Mouse (Mus musculus) neural tube, embryonic 13.5 days (tissue): ENCODE results near the gene Clrn1. TPM values are rescaled to one million over a fixed set of nuclear protein-coding genes. Genes with fewer than 3 reads are reported as not detected.
"Not testable (repeated sequence)": the region's sequence is repeated elsewhere in the genome, so short reads cannot be mapped to it uniquely, and the experiment has no call there.

Experiments used
- ATAC-seq: fragments of 200-750 bp; cut with Nextera tagmentation; 2 replicates; pipeline ENCODE4 v1.8.0; 2017; ENCODE audit warnings: low read depth, mild to moderate bottlenecking, moderate TSS enrichment, moderate library complexity
- H3K27ac ChIP-seq: fragments of 300-500 bp; sonication (generic); replicated peaks from 2 replicates; pipeline ENCODE4 v1.5.1; 2015; ENCODE audit warnings: moderate library complexity, mild to moderate bottlenecking, inconsistent platforms
- H3K27me3 ChIP-seq: fragments of 300-500 bp; sonication (generic); 2 replicates; pipeline ENCODE4 v1.6.1; 2015; ENCODE audit warnings: mild to moderate bottlenecking, inconsistent platforms
- H3K36me3 ChIP-seq: fragments of 300-500 bp; sonication (generic); 2 replicates; pipeline ENCODE4 v1.6.1; 2015; ENCODE audit warnings: mild to moderate bottlenecking, inconsistent platforms
- H3K4me1 ChIP-seq: fragments of 300-500 bp; sonication (generic); replicated peaks from 2 replicates; pipeline ENCODE4 v1.6.1; 2015; ENCODE audit warnings: inconsistent platforms
- H3K4me2 ChIP-seq: fragments of 300-500 bp; sonication (generic); 2 replicates; pipeline ENCODE4 v1.6.1; 2015; ENCODE audit warnings: inconsistent platforms, mild to moderate bottlenecking, moderate library complexity
- H3K4me3 ChIP-seq: fragments of 300-500 bp; sonication (generic); 2 replicates; pipeline ENCODE4 v1.5.1; 2015; ENCODE audit warnings: mild to moderate bottlenecking, inconsistent platforms
- H3K9ac ChIP-seq: fragments of 300-500 bp; sonication (generic); 2 replicates; pipeline ENCODE4 v1.6.1; 2015; ENCODE audit warnings: moderate library complexity, mild to moderate bottlenecking, inconsistent platforms
- H3K9me3 ChIP-seq: fragments of 300-500 bp; sonication (generic); 2 replicates; pipeline ENCODE4 v1.6.1; 2016; ENCODE audit warnings: inconsistent platforms
- WGBS: fragments of 180-500 bp; shearing (Covaris S2); methylation state at CpG from one replicate; pipeline ENCODE4 v1.1.7; 2015; 5-methylcytosine and 5-hydroxymethylcytosine counted together
- polyA plus RNA-seq: library from polyadenylated mRNA; unstranded; fragments of >200 nt; fragmentation: Nextera tagmentation; extraction: Ambion mirVana; gene quantifications from 2 replicates; pipeline ENCODE4 v1.2.1, GENCODE M21; 2015

Gene Clrn1
- polyA plus RNA-seq, 1 experiment from 2014 or later, result 1.1 TPM

- Histone ChIP-seq H3K9ac (no peak overlapping the region), H3K4me3 (no peak overlapping the region), H3K27ac (0 out of 2 replicates have a peak overlapping the region, but pooled peaks have one; percentile 76), H3K36me3 (no peaks in the 10 kb centered on the region), H3K4me1 (peaks cover 25% of the 10 kb centered on the region), H3K9me3 (no peaks in the 10 kb centered on the region), H3K27me3 (no peaks in the 10 kb centered on the region), H3K4me2 (no peak overlapping the region)
- peak; percentile 68 for ATAC-seq
Measured at GRCm38 (mm10) chr3:58883511-58883907, 1.6 kb downstream of the Clrn1 start.

DNA sequence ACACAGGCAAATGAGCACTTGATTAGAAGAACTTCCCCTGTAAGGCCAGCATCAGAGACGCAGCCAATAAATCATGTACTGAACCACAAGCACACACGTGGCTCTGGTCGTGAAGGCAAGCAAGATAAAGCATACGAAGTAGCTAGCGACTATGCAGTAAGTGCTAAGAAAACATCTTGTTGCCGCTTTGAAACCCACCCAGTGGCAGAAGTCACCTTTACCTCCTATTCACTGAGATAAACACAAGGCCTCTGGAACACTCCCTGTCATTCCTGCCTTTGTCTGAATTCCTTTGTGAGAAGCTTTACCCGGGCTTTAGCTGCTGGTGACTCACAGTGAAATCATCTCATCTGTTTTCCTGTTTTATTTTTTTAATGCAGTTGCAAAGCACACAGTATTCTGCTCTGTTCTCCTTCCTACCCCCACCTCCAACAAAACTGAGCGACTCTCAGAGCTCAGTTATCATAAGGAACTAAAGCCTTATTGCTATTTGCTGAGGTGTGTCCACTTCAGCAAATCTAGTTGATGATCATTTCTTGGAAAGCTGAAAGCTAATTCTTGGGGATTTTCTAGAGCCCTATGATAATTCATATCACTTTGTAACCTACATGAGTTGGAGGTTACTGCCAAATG lies 2.1 kb downstream of the Clrn1 start:
- 17% methylated on average over 8 of the region's 8 CpGs for WGBS
- Histone ChIP-seq H3K9me3 (no peaks in the 10 kb centered on the region), H3K4me3 (no peak overlapping the region), H3K4me2 (no peak overlapping the region), H3K27ac (peak overlapping the region; percentile 76), H3K36me3 (no peaks in the 10 kb centered on the region), H3K4me1 (peaks cover 25% of the 10 kb centered on the region), H3K27me3 (no peaks in the 10 kb centered on the region), H3K9ac (peak overlapping the region; percentile 18; the same call in 1 of the 2 replicates)
- ATAC-seq, result peak; percentile 26

- peaks cover 25% of the 10 kb centered on the region for H3K4me1 ChIP-seq
- no peaks in the 10 kb centered on the region for H3K9me3 ChIP-seq
- H3K36me3 ChIP-seq, result no peaks in the 10 kb centered on the region
- no peak overlapping the region for H3K4me2 ChIP-seq
- H3K9ac ChIP-seq, result no peak overlapping the region
- WGBS, result 26% methylated on average over 1 of the region's 1 CpGs
- no peaks in the 10 kb centered on the region for H3K27me3 ChIP-seq
- H3K4me3 ChIP-seq, result no peak overlapping the region
- ATAC-seq, result no peak
- H3K27ac ChIP-seq, result no peak overlapping the region
Measured at GRCm38 (mm10) chr3:58881016-58881415, 4.1 kb downstream of the Clrn1 start.

DNA sequence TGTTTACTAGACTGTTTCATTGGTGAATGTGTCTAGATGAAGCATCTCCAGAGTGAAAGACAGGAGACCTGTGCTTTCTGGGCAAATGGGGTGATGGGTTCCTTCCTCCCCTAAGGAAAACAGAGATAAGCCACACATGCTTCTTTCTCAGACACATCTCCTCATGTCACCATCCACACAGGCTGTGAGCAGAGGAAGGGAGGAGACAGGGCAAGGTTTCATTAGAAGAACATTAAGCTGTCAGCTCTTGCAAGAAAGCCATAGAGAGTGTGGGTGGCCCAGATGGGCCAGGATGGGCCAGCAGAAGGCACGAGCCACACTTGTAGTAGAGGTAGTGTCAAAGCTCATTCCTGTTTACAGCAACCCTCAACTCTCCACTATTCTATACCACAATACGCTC lies 5.0 kb downstream of the Clrn1 start:
- Histone ChIP-seq H3K27ac (no peak overlapping the region), H3K9me3 (no peaks in the 10 kb centered on the region), H3K36me3 (no peaks in the 10 kb centered on the region), H3K27me3 (no peaks in the 10 kb centered on the region), H3K4me2 (no peak overlapping the region), H3K4me3 (no peak overlapping the region), H3K4me1 (peaks cover 25% of the 10 kb centered on the region), H3K9ac (no peak overlapping the region)
- 59% methylated on average over 2 of the region's 2 CpGs for WGBS
- no peak for ATAC-seq

DNA sequence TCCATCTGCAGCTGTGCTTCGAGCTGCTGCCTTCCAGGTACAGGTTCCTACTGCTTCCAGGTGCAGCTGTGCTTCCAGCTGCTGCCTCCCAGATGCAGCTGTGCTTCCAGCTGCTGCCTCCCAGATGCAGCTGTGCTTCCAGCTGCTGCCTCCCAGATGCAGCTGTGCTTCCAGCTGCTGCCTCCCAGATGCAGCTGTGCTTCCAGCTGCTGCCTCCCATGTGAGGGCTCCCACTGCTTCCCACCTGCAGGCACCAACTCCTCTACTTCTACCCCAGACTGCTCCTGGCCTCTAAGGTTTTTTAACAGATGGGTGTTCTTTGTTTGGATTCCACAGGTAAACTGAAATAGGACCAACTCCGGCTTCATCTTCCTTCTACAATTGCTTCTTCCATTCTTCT lies 13.3 kb downstream of the Clrn1 start:
- not testable (repeated sequence) for H3K4me1 ChIP-seq, ATAC-seq, H3K36me3 ChIP-seq, H3K4me3 ChIP-seq, H3K9ac ChIP-seq, H3K27ac ChIP-seq, H3K27me3 ChIP-seq, H3K4me2 ChIP-seq, H3K9me3 ChIP-seq
- WGBS, result 77% methylated on average over 2 of the region's 2 CpGs

DNA sequence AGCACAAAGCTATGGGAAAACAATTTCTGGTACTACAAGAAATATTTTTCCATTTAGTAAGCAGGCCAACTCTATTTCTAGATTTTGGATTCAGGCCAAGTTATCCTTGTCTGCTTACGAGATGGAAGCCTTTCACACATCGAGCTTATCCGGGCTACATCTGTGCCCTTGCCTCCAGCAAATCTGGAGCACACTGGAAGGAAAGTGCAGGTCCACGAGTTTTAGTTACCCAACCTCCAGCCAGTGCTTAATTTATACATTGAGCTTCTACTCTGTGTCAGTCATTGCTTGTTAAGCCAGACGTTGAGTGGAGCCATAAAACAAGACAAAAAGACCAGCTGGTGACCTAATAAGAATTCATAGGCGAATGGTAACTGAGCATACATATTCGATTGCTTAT lies 19.4 kb downstream of the Clrn1 start:
- no peaks in the 10 kb centered on the region for H3K36me3 ChIP-seq
- no peak overlapping the region for H3K27ac ChIP-seq
- WGBS, result 29% methylated on average over 7 of the region's 7 CpGs
- 0 out of 2 replicates have a peak, but pooled peaks cover 4% of the 10 kb centered on the region for H3K4me1 ChIP-seq
- no peak overlapping the region for H3K4me3 ChIP-seq
- no peak overlapping the region for H3K4me2 ChIP-seq
- H3K9me3 ChIP-seq, result no peaks in the 10 kb centered on the region
- no peak for ATAC-seq
- H3K9ac ChIP-seq, result no peak overlapping the region
- no peaks in the 10 kb centered on the region for H3K27me3 ChIP-seq

GRCm38 (mm10) chr3:58862976-58863375 lies 22.2 kb downstream of the Clrn1 start:
- Histone ChIP-seq H3K36me3 (no peaks in the 10 kb centered on the region), H3K27me3 (no peaks in the 10 kb centered on the region), H3K4me1 (0 out of 2 replicates have a peak, but pooled peaks cover 4% of the 10 kb centered on the region), H3K4me3 (no peak overlapping the region), H3K27ac (no peak overlapping the region), H3K9me3 (no peaks in the 10 kb centered on the region), H3K9ac (no peak overlapping the region), H3K4me2 (no peak overlapping the region)
- no peak for ATAC-seq
- 84% methylated on average over 2 of the region's 2 CpGs for WGBS

- no peak for ATAC-seq
- Histone ChIP-seq H3K9me3 (no peaks in the 10 kb centered on the region), H3K4me1 (no peaks in the 10 kb centered on the region), H3K9ac (no peak overlapping the region), H3K36me3 (no peaks in the 10 kb centered on the region), H3K27me3 (no peaks in the 10 kb centered on the region), H3K27ac (no peak overlapping the region), H3K4me3 (no peak overlapping the region), H3K4me2 (no peak overlapping the region)
- 69% methylated on average over 1 of the region's 1 CpGs for WGBS
Measured at GRCm38 (mm10) chr3:58843415-58843814, 41.7 kb downstream of the Clrn1 start.

DNA sequence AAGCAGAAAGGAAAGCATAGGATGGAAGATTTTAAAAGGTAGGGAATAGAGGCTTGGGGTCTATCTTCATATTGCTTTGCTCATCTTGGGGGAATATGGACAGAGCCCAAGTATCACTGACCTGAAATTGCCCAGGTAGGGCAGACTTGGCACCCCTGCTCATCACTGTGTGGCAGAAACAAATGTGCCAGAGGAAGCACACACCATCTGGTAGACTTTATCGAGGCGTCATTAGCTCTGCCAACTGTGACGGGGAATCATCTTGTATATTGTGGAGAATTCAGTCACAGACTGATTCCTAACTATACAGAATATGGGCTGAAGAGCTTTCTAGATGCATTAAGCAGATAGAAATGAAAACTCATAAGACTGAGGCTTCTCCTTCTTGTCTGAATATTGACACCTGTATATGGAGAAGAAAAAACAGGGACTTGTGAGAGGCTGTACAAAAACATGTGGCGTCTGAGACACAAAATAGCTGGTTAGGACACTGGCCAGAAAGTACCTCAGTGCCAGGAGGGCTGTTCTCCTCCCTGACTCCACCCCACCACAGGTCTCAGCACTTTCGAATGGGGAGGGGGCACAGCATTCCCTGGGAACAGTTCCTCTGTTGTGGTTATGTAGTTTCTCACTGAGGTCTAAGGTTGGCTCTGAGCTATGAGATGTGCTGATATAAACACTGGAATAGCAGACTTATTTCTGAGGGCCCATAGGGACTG lies 51.5 kb downstream of the Clrn1 start:
- no peak for ATAC-seq
- H3K27ac ChIP-seq, result no peak overlapping the region
- H3K27me3 ChIP-seq, result no peaks in the 10 kb centered on the region
- H3K9ac ChIP-seq, result no peak overlapping the region
- H3K4me2 ChIP-seq, result no peak overlapping the region
- 85% methylated on average over 5 of the region's 5 CpGs for WGBS
- no peak overlapping the region for H3K4me3 ChIP-seq
- H3K9me3 ChIP-seq, result no peaks in the 10 kb centered on the region
- H3K36me3 ChIP-seq, result no peaks in the 10 kb centered on the region
- no peaks in the 10 kb centered on the region for H3K4me1 ChIP-seq

GRCm38 (mm10) chr3:58832888-58833287 lies 52.3 kb downstream of the Clrn1 start:
- Histone ChIP-seq H3K4me3 (no peak overlapping the region), H3K9me3 (no peaks in the 10 kb centered on the region), H3K4me2 (no peak overlapping the region), H3K9ac (no peak overlapping the region), H3K4me1 (no peaks in the 10 kb centered on the region), H3K27me3 (0 out of 2 replicates have a peak, but pooled peaks cover 2% of the 10 kb centered on the region), H3K27ac (no peak overlapping the region), H3K36me3 (no peaks in the 10 kb centered on the region)
- WGBS, result 87% methylated on average over 2 of the region's 2 CpGs
- ATAC-seq, result no peak

DNA sequence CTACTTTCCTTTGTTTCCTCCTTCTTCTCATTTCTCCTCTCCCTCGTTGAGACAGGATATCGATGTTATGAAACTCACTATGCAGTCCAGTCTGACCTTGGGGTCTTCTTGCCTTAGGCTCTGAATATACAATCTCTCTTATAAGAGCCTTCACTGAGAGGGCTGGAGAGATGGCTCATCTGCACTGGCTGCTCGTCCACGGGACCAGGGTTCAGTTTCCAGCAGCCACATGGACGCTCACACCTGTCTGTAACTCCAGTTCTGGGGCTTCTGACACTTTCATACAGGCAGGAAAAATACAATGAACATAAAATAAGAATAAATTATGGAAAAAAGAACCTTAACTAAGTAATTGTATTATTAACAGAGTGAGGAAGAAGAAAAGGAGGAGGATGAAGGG lies 53.6 kb downstream of the Clrn1 start:
- no peak for ATAC-seq
- H3K9ac ChIP-seq, result no peak overlapping the region
- H3K4me3 ChIP-seq, result no peak overlapping the region
- no peaks in the 10 kb centered on the region for H3K9me3 ChIP-seq
- no peak overlapping the region for H3K4me2 ChIP-seq
- H3K27ac ChIP-seq, result no peak overlapping the region
- H3K4me1 ChIP-seq, result no peaks in the 10 kb centered on the region
- WGBS, result 77% methylated on average over 5 of the region's 5 CpGs
- H3K27me3 ChIP-seq, result 0 out of 2 replicates have a peak, but pooled peaks cover 6% of the 10 kb centered on the region
- no peaks in the 10 kb centered on the region for H3K36me3 ChIP-seq

GRCm38 (mm10) chr3:58829926-58830325 lies 55.2 kb downstream of the Clrn1 start:
- Histone ChIP-seq H3K27me3 (0 out of 2 replicates have a peak, but pooled peaks cover 6% of the 10 kb centered on the region), H3K4me3 (no peak overlapping the region), H3K36me3 (no peaks in the 10 kb centered on the region), H3K27ac (no peak overlapping the region), H3K4me2 (no peak overlapping the region), H3K4me1 (no peaks in the 10 kb centered on the region), H3K9me3 (no peaks in the 10 kb centered on the region), H3K9ac (no peak overlapping the region)
- WGBS, result 100% methylated on average over 1 of the region's 1 CpGs
- ATAC-seq, result no peak
